Mouse (Mus musculus) myocyte (in vitro differentiated cells): ENCODE results near the gene Plcxd3.

Source experiments
- E2F4 ChIP-seq: IDR thresholded peaks from one replicate; pipeline ENCODE4 v1.6.1; 2011; ENCODE audit warnings: mild to moderate bottlenecking, control low read depth, moderate library complexity; ENCODE audit not compliant: insufficient read depth
- MAX ChIP-seq: IDR thresholded peaks from one replicate; pipeline ENCODE4 v1.6.1; 2011; ENCODE audit warnings: low read depth, mild to moderate bottlenecking, control low read depth
- MYOD1 ChIP-seq, 3 experiments: IDR thresholded peaks; one replicate each; pipeline ENCODE4 v1.6.1; 2011; ENCODE audit warnings: control low read depth in 2 of 3, low read depth in 2 of 3, mild to moderate bottlenecking in 2 of 3, moderate library complexity in 1 of 3; ENCODE audit not compliant: insufficient read length in 2 of 3, control insufficient read depth in 1 of 3
- MYOG ChIP-seq, 3 experiments: IDR thresholded peaks; one replicate each; pipeline ENCODE4 v1.6.1; 2011; ENCODE audit warnings: control low read depth in 2 of 3, low read depth in 2 of 3, mild to moderate bottlenecking in 2 of 3; ENCODE audit not compliant: insufficient read length in 2 of 3, control insufficient read depth in 1 of 3, insufficient read depth in 1 of 3
- POLR2A ChIP-seq: IDR thresholded peaks from one replicate; pipeline ENCODE4 v1.6.1; 2011; ENCODE audit warnings: low read depth, mild to moderate bottlenecking, control low read depth, moderate library complexity; ENCODE audit not compliant: insufficient read length
- POLR2AphosphoS2 ChIP-seq: IDR thresholded peaks from one replicate; pipeline ENCODE4 v1.6.1; 2011; ENCODE audit warnings: low read depth, control low read depth; ENCODE audit not compliant: insufficient read length
- REST ChIP-seq: IDR thresholded peaks from one replicate; pipeline ENCODE4 v1.6.1; 2011; ENCODE audit warnings: mild to moderate bottlenecking, control low read depth, moderate library complexity; ENCODE audit not compliant: insufficient read depth, insufficient read length
- TCF3 ChIP-seq: IDR thresholded peaks from one replicate; pipeline ENCODE4 v1.6.1; 2011; ENCODE audit warnings: low read depth, control low read depth; ENCODE audit not compliant: insufficient read length
- USF1 ChIP-seq: IDR thresholded peaks from one replicate; pipeline ENCODE4 v1.6.1; 2011; ENCODE audit warnings: low read depth, mild to moderate bottlenecking, control low read depth, moderate library complexity

DNA sequence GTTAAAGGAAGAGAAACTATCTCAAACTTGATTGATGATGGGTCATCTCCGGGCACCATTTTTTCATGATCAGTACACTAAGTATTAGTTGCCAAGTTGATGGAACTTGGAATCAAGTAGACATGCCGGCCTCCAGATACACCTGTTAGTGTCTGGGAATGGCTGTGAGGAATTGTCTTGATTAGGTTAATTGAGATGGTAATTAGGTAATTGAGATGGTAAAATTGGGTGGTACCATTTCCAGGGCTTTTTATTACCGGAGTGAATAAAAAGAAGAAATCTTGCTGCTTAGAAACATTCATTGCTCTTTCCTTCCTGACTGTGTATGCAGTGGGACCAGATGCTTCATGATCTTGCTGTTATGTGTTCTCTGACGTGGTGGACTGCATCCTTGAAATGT is 17.6 kb upstream of the Plcxd3 start:
- TF ChIP-seq MYOD1 (IDR thresholded peaks at IDR 0.05; ENCODE audit: control insufficient read depth in 1 of 3, insufficient read length in 2 of 3, low read depth in 2 of 3) (no peak), POLR2A (no peak), REST (no peak), E2F4 (no peak), MAX (no peak), USF1 (no peak), MYOG (IDR thresholded peaks at IDR 0.05; ENCODE audit: control insufficient read depth in 1 of 3, insufficient read depth in 1 of 3, insufficient read length in 2 of 3, low read depth in 2 of 3) (no peak), TCF3 (no peak), POLR2AphosphoS2 (no peak)
